Mouse (Mus musculus) cerebellum, adult 2 months (tissue): Measurements from ENCODE around the gene Wdr25.

Experiments used
- CTCF ChIP-seq: fragments of 200-500 bp; IDR thresholded peaks from 2 replicates; pipeline ENCODE4 v1.5.1; 2011; ENCODE audit warnings: low read depth, mild to moderate bottlenecking, control low read depth, low read length, moderate library complexity, borderline replicate concordance; ENCODE audit not compliant: insufficient read depth
- POLR2A ChIP-seq: fragments of 200-500 bp; IDR thresholded peaks from 2 replicates; pipeline ENCODE4 v1.6.1; 2011; ENCODE audit warnings: low read length, control low read depth, borderline replicate concordance; ENCODE audit not compliant: insufficient read depth

DNA sequence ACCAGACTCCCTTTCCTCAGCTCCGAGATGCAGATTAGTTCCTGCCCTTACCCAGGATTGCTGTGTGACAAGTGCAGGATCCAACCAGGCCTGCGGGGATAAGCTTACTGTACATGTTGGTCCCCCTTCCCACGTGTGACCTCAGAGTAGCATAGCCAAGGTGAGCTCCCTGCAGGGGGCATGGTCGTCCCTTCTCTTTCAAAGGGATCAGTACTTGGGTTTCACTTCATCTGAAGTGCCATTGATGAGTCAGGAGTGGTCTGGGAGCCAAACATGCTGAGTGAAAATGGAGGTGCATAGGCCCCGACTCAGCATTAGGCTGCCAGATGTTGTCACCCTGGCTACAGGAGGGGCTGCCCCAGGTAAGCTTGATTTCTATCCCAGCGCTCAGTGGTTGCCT is 91.6 kb downstream of the Wdr25 start:
- no peak for TF ChIP-seq CTCF
- TF ChIP-seq POLR2A: no peak
